ENCODE assay signal across 26 mouse cellular contexts in genomic region chr7:123665459-123665858, GRCm38 (mm10).
DNase-seq lines count a peak whose midpoint lies in the region; ATAC-seq and TF ChIP-seq lines count a peak whose summit lies in the region.
"Had no signal": no experiment of that assay in that cellular context is flagged by ENCODE, and none has a peak within 500 bp of the region (broad histone marks: within the 10 kb centered on the region; RNA-seq: fewer than 3 reads in every experiment).

No protein-coding gene starts in this region.

- peak; percentile 22; the same call in 1 of the 2 replicates for TF ChIP-seq CTCF in hindbrain, postnatal 0 days (IDR thresholded peaks at IDR 0.05; ENCODE audit: low read depth)
- peak; percentile 40; the same call in 1 of the 2 replicates for TF ChIP-seq CTCF in lung, embryonic 14.5 days (IDR thresholded peaks at IDR 0.05; ENCODE audit: low read depth)

- H3K4me2 ChIP-seq in hindbrain, postnatal 0 days (ENCODE audit: low read depth, low read length): no peak overlapping the region
- H3K4me2 ChIP-seq in hindbrain, embryonic 13.5 days: no peak overlapping the region
- no peak overlapping the region for H3K4me2 ChIP-seq in lung, embryonic 14.5 days
- H3K4me2 ChIP-seq: hindbrain, embryonic 12.5 days had no signal

- H3K36me3 ChIP-seq in hindbrain, postnatal 0 days (ENCODE audit: insufficient read depth, low read length): no peaks in the 10 kb centered on the region
- no peaks in the 10 kb centered on the region for H3K36me3 ChIP-seq in hindbrain, embryonic 13.5 days
- H3K36me3 ChIP-seq in lung, embryonic 14.5 days (ENCODE audit: insufficient read depth): no peaks in the 10 kb centered on the region
- H3K36me3 ChIP-seq in ES-E14 (ENCODE audit: control insufficient read depth, insufficient read depth, low read length, poor library complexity, severe bottlenecking): no peaks in the 10 kb centered on the region
- H3K36me3 ChIP-seq: forebrain, embryonic 10.5 days; hindbrain, embryonic 12.5 days had no signal

- H3K27ac ChIP-seq in hindbrain, postnatal 0 days: no peak overlapping the region
- no peak overlapping the region for H3K27ac ChIP-seq in hindbrain, embryonic 13.5 days
- no peak overlapping the region for H3K27ac ChIP-seq in lung, embryonic 14.5 days (ENCODE audit: low read depth)
- H3K27ac ChIP-seq in ES-E14 (ENCODE audit: insufficient read depth, low read depth, low read length, poor library complexity, severe bottlenecking): no peak overlapping the region
- H3K27ac ChIP-seq: forebrain, embryonic 10.5 days; hindbrain, embryonic 12.5 days; left cerebral cortex, adult 2 months had no signal

- WGBS in hindbrain, postnatal 0 days: 55% methylated on average over 5 of the region's 5 CpGs
- WGBS in hindbrain, embryonic 13.5 days: 49% methylated on average over 5 of the region's 5 CpGs
- WGBS in lung, embryonic 14.5 days: 47% methylated on average over 5 of the region's 5 CpGs

- no peak overlapping the region for H3K4me3 ChIP-seq in hindbrain, postnatal 0 days (ENCODE audit: low read length)
- H3K4me3 ChIP-seq in hindbrain, embryonic 13.5 days: no peak overlapping the region
- no peak overlapping the region for H3K4me3 ChIP-seq in lung, embryonic 14.5 days (ENCODE audit: low read depth, low read length)
- no peak overlapping the region for H3K4me3 ChIP-seq in ES-E14 (ENCODE audit: insufficient read depth in 1 of 2, low read depth in 1 of 2, low read length in 2 of 2, poor library complexity in 1 of 2, severe bottlenecking in 1 of 2)
- H3K4me3 ChIP-seq: forebrain, embryonic 10.5 days; hindbrain, embryonic 12.5 days; left cerebral cortex, adult 2 months; megakaryocyte, embryonic 14.5 days; myocyte had no signal

- no peaks in the 10 kb centered on the region for H3K4me1 ChIP-seq in hindbrain, postnatal 0 days (ENCODE audit: insufficient read depth, low read length)
- H3K4me1 ChIP-seq in hindbrain, embryonic 13.5 days (replicated peaks): no peaks in the 10 kb centered on the region
- H3K4me1 ChIP-seq in lung, embryonic 14.5 days (ENCODE audit: insufficient read depth): no peaks in the 10 kb centered on the region
- H3K4me1 ChIP-seq in ES-E14 (ENCODE audit: control insufficient read depth in 2 of 2, insufficient read depth in 2 of 2, low read length in 2 of 2, poor library complexity in 1 of 2): no peaks in the 10 kb centered on the region
- H3K4me1 ChIP-seq: hindbrain, embryonic 12.5 days; megakaryocyte, embryonic 14.5 days had no signal

- no peaks in the 10 kb centered on the region for H3K9me3 ChIP-seq in hindbrain, postnatal 0 days (ENCODE audit: low read length)
- H3K9me3 ChIP-seq in hindbrain, embryonic 13.5 days: no peaks in the 10 kb centered on the region
- no peaks in the 10 kb centered on the region for H3K9me3 ChIP-seq in lung, embryonic 14.5 days (ENCODE audit: low read depth, low read length)
- no peaks in the 10 kb centered on the region for H3K9me3 ChIP-seq in ES-E14 (ENCODE audit: control insufficient read depth, insufficient read depth, low read depth, low read length)
- H3K9me3 ChIP-seq: forebrain, embryonic 10.5 days; hindbrain, embryonic 12.5 days had no signal

- H3K27me3 ChIP-seq in hindbrain, postnatal 0 days (ENCODE audit: insufficient read depth, low read length): no peaks in the 10 kb centered on the region
- no peaks in the 10 kb centered on the region for H3K27me3 ChIP-seq in hindbrain, embryonic 13.5 days
- no peaks in the 10 kb centered on the region for H3K27me3 ChIP-seq in lung, embryonic 14.5 days (ENCODE audit: insufficient read depth, low read length)
- H3K27me3 ChIP-seq: hindbrain, embryonic 12.5 days; megakaryocyte, embryonic 14.5 days had no signal

- no peak for ATAC-seq in hindbrain, postnatal 0 days
- ATAC-seq in hindbrain, embryonic 13.5 days (ENCODE audit: low FRiP score): no peak
- no peak for ATAC-seq in lung, embryonic 14.5 days (ENCODE audit: insufficient read depth)
- ATAC-seq: CD4-positive, CD25-positive, alpha-beta regulatory T cell, adult 4 months; inflammation-experienced regulatory T-cells, adult 6 months had no signal

- DNase-seq in hindbrain, postnatal 0 days (ENCODE audit: low spot score): no peak
- no peak for DNase-seq in lung, embryonic 14.5 days
- no peak for DNase-seq in lung, postnatal 14 days
- DNase-seq in ES-E14 (ENCODE audit: low read depth, low spot score): no peak
- DNase-seq in ovary, postnatal 10 days (ENCODE audit: low spot score): no peak
- DNase-seq in thymus, postnatal 0 days (ENCODE audit: low spot score): no peak
- DNase-seq: cerebellum, adult 18-20 months; cerebellum, postnatal 14 days; gastrocnemius, postnatal 36 days; kidney, adult 8-10 months; kidney, postnatal 25 days; layer of hippocampus, adult 9-11 months; lung, postnatal 36 days; midbrain, embryonic 14.5 days; right cerebral cortex, adult 18-20 months; right cerebral cortex, postnatal 4 days; thymus, adult 18-20 months; thymus, postnatal 4 days had no signal

- in situ Hi-C loops in ES-E14 (cut with MboI; ENCODE audit: low sequenced_read_pairs in 2 of 2, unreplicated experiment in 2 of 2): no loop called here

- no peak overlapping the region for H3K9ac ChIP-seq in hindbrain, postnatal 0 days (replicated peaks; ENCODE audit: low read length)
- H3K9ac ChIP-seq in hindbrain, embryonic 13.5 days: no peak overlapping the region
- no peak overlapping the region for H3K9ac ChIP-seq in lung, embryonic 14.5 days
- no peak overlapping the region for H3K9ac ChIP-seq in ES-E14 (ENCODE audit: insufficient read depth, low read depth, low read length, poor library complexity, severe bottlenecking)
- H3K9ac ChIP-seq: hindbrain, embryonic 12.5 days had no signal

TF ChIP-seq in ES-E14, 5 proteins besides CTCF, POLR2A, EP300 and RAD21:
- TF ChIP-seq HCFC1 (IDR thresholded peaks at IDR 0.05; ENCODE audit: borderline replicate concordance, insufficient read depth, low read length): no peak
- no peak for TF ChIP-seq CHD2 (IDR thresholded peaks at IDR 0.05; ENCODE audit: low read depth, low read length)
- TF ChIP-seq ZC3H11A (IDR thresholded peaks at IDR 0.05; ENCODE audit: borderline replicate concordance, low read depth, low read length): peak; percentile 52; the same call in 1 of the 2 replicates
- TF ChIP-seq MAFK (IDR thresholded peaks at IDR 0.05; ENCODE audit: insufficient read depth, low read depth, low read length): no peak
- TF ChIP-seq ZNF384 (IDR thresholded peaks at IDR 0.05; ENCODE audit: low read depth, low read length): no peak
